Mouse (Mus musculus) stomach, embryonic 15.5 days (tissue): ENCODE results near the gene Apobr. TPM values are rescaled to one million over a fixed set of nuclear protein-coding genes. Genes with fewer than 3 reads are reported as not detected.

ENCODE experiments used
- ATAC-seq: fragments of 200-750 bp; cut with Nextera tagmentation; 2 replicates; pipeline ENCODE4 v1.8.0; 2017; ENCODE audit warnings: low read depth, moderate number of reproducible peaks, moderate TSS enrichment; ENCODE audit not compliant: insufficient read depth, low FRiP score
- H3K27ac ChIP-seq: fragments of 300-500 bp; sonication (generic); 2 replicates; pipeline ENCODE4 v1.5.1; 2015; ENCODE audit warnings: mild to moderate bottlenecking, inconsistent platforms
- H3K27me3 ChIP-seq: fragments of 300-500 bp; sonication (generic); replicated peaks from 2 replicates; pipeline ENCODE4 v1.6.1; 2015; ENCODE audit warnings: inconsistent platforms
- H3K36me3 ChIP-seq: fragments of 300-500 bp; sonication (generic); 2 replicates; pipeline ENCODE4 v1.6.1; 2015; ENCODE audit warnings: inconsistent platforms
- H3K4me1 ChIP-seq: fragments of 300-500 bp; sonication (generic); 2 replicates; pipeline ENCODE4 v1.6.1; 2015; ENCODE audit warnings: inconsistent platforms
- H3K4me2 ChIP-seq: fragments of 300-500 bp; sonication (generic); 2 replicates; pipeline ENCODE4 v1.6.1; 2015; ENCODE audit warnings: mild to moderate bottlenecking, inconsistent platforms
- H3K4me3 ChIP-seq: fragments of 300-500 bp; sonication (generic); replicated peaks from 2 replicates; pipeline ENCODE4 v1.5.1; 2015; ENCODE audit warnings: inconsistent platforms
- H3K9ac ChIP-seq: fragments of 300-500 bp; sonication (generic); 2 replicates; pipeline ENCODE4 v1.6.1; 2015; ENCODE audit warnings: inconsistent platforms
- H3K9me3 ChIP-seq: fragments of 300-500 bp; sonication (generic); 2 replicates; pipeline ENCODE4 v1.6.1; 2016; ENCODE audit warnings: inconsistent platforms
- WGBS: fragments of 180-500 bp; shearing (Covaris S2); methylation state at CpG from one replicate; pipeline ENCODE4 v1.1.7; 2015; 5-methylcytosine and 5-hydroxymethylcytosine counted together
- polyA plus RNA-seq: library from polyadenylated mRNA; unstranded; fragments of >200 nt; fragmentation: Nextera tagmentation; extraction: Ambion mirVana; gene quantifications from 2 replicates; pipeline ENCODE4 v1.2.1, GENCODE M21; 2015

The Apobr gene
- polyA plus RNA-seq, 1 experiment from 2014 or later, result 1.3 TPM

- H3K4me2 ChIP-seq, result no peak overlapping the region
- H3K27me3 ChIP-seq, result no peaks in the 10 kb centered on the region
- no peaks in the 10 kb centered on the region for H3K9me3 ChIP-seq
- H3K36me3 ChIP-seq, result peaks cover 6% of the 10 kb centered on the region; the same call in 1 of the 2 replicates
- ATAC-seq, result no peak
- no peak overlapping the region for H3K4me3 ChIP-seq
- H3K9ac ChIP-seq, result no peak overlapping the region
- no peak overlapping the region for H3K27ac ChIP-seq
- 44% methylated on average over 8 of the region's 8 CpGs for WGBS
- peaks cover 7% of the 10 kb centered on the region; the same call in 1 of the 2 replicates for H3K4me1 ChIP-seq
Measured at GRCm38 (mm10) chr7:126579172-126579571, 5.6 kb upstream of the Apobr start.

- Histone ChIP-seq H3K4me1 (peaks cover 7% of the 10 kb centered on the region; the same call in 1 of the 2 replicates), H3K4me3 (no peak overlapping the region), H3K36me3 (no peaks in the 10 kb centered on the region), H3K4me2 (peak overlapping the region; percentile 4; the same call in 1 of the 2 replicates), H3K9ac (no peak overlapping the region), H3K9me3 (no peaks in the 10 kb centered on the region), H3K27ac (peak overlapping the region; percentile 6; the same call in 1 of the 2 replicates), H3K27me3 (no peaks in the 10 kb centered on the region)
- ATAC-seq, result no peak
- WGBS, result 73% methylated on average over 6 of the region's 6 CpGs
Measured at GRCm38 (mm10) chr7:126581661-126582060, 3.1 kb upstream of the Apobr start.

GRCm38 (mm10) chr7:126582759-126583158 lies 2.0 kb upstream of the Apobr start:
- Histone ChIP-seq H3K9me3 (no peaks in the 10 kb centered on the region), H3K4me3 (peak overlapping the region; percentile 57), H3K27me3 (no peaks in the 10 kb centered on the region), H3K4me1 (peaks cover 7% of the 10 kb centered on the region; the same call in 1 of the 2 replicates), H3K36me3 (no peaks in the 10 kb centered on the region), H3K4me2 (peak overlapping the region; percentile 80), H3K27ac (peak overlapping the region; percentile 80), H3K9ac (0 out of 2 replicates have a peak overlapping the region, but pooled peaks have one; percentile 37)
- 1% methylated on average over 20 of the region's 20 CpGs for WGBS
- ATAC-seq, result peak; percentile 59; the same call in 1 of the 2 replicates

- H3K9ac ChIP-seq, result peak overlapping the region; percentile 20; the same call in 1 of the 2 replicates
- peaks cover 7% of the 10 kb centered on the region; the same call in 1 of the 2 replicates for H3K4me1 ChIP-seq
- under 1% methylated on average over 22 of the region's 22 CpGs for WGBS
- H3K36me3 ChIP-seq, result no peaks in the 10 kb centered on the region
- H3K4me3 ChIP-seq, result peak overlapping the region; percentile 57
- peak; percentile 79 for ATAC-seq
- peak overlapping the region; percentile 80 for H3K27ac ChIP-seq
- peak overlapping the region; percentile 80 for H3K4me2 ChIP-seq
- H3K9me3 ChIP-seq, result no peaks in the 10 kb centered on the region
- H3K27me3 ChIP-seq, result no peaks in the 10 kb centered on the region
Measured at GRCm38 (mm10) chr7:126583251-126583709, 1.5 kb upstream of the Apobr start.

- no peak for ATAC-seq
- Histone ChIP-seq H3K4me2 (peak overlapping the region; percentile 80), H3K27me3 (no peaks in the 10 kb centered on the region), H3K4me1 (peaks cover 7% of the 10 kb centered on the region; the same call in 1 of the 2 replicates), H3K4me3 (peak overlapping the region; percentile 57), H3K9ac (no peak overlapping the region), H3K27ac (peak overlapping the region; percentile 80), H3K9me3 (no peaks in the 10 kb centered on the region), H3K36me3 (no peaks in the 10 kb centered on the region)
- WGBS, result 46% methylated on average over 6 of the region's 6 CpGs
Measured at GRCm38 (mm10) chr7:126583761-126584160, 981 bp upstream of the Apobr start.

- Histone ChIP-seq H3K9me3 (no peaks in the 10 kb centered on the region), H3K4me2 (no peak within 1 kb of the TSS), H3K4me3 (no peak within 1 kb of the TSS), H3K36me3 (no peaks in the 10 kb centered on the region), H3K4me1 (peaks cover 7% of the 10 kb centered on the region; the same call in 1 of the 2 replicates), H3K27me3 (no peaks in the 10 kb centered on the region), H3K9ac (no peak within 1 kb of the TSS), H3K27ac (0 out of 2 replicates have a peak within 1 kb of the TSS, but pooled peaks have one; percentile 5)
- WGBS, result 64% methylated on average over 6 of the region's 6 CpGs
- ATAC-seq, result no peak
Measured at GRCm38 (mm10) chr7:126585717-126586116, 975 bp downstream of the Apobr start, which contains the start of gene Cln3. TSS of gene Cln3 (minus strand) at chr7:126585817.

GRCm38 (mm10) chr7:126586839-126587238 lies 2.1 kb downstream of the Apobr start:
- Histone ChIP-seq H3K27ac (no peak overlapping the region), H3K9me3 (no peaks in the 10 kb centered on the region), H3K4me2 (no peak overlapping the region), H3K4me3 (no peak overlapping the region), H3K4me1 (peaks cover 7% of the 10 kb centered on the region; the same call in 1 of the 2 replicates), H3K27me3 (no peaks in the 10 kb centered on the region), H3K36me3 (no peaks in the 10 kb centered on the region), H3K9ac (no peak overlapping the region)
- ATAC-seq, result no peak
- 39% methylated on average over 8 of the region's 8 CpGs for WGBS

GRCm38 (mm10) chr7:126587779-126588178 lies 3.0 kb downstream of the Apobr start:
- ATAC-seq, result no peak

GRCm38 (mm10) chr7:126594862-126595561 lies 10.3 kb downstream of the Apobr start, which contains the start of gene Il27:
TSS of gene Il27 (minus strand) at chr7:126594941.
- no peaks in the 10 kb centered on the region for H3K36me3 ChIP-seq
- H3K4me1 ChIP-seq, result no peaks in the 10 kb centered on the region
- H3K27me3 ChIP-seq, result no peaks in the 10 kb centered on the region
- no peak; the same call in 1 of the 2 replicates for ATAC-seq
- H3K27ac ChIP-seq, result no peak within 1 kb of the TSS
- H3K9ac ChIP-seq, result no peak within 1 kb of the TSS
- WGBS, result 77% methylated on average over 11 of the region's 11 CpGs
- no peak within 1 kb of the TSS for H3K4me2 ChIP-seq
- no peaks in the 10 kb centered on the region for H3K9me3 ChIP-seq
- no peak within 1 kb of the TSS for H3K4me3 ChIP-seq

More at GRCm38 (mm10) chr7:126587779-126588178, 3.0 kb downstream of the Apobr start:
- Histone ChIP-seq H3K9me3 (no peaks in the 10 kb centered on the region), H3K4me1 (peaks cover 4% of the 10 kb centered on the region; the same call in 1 of the 2 replicates), H3K36me3 (no peaks in the 10 kb centered on the region), H3K4me2 (peak overlapping the region; percentile 35), H3K27ac (no peak overlapping the region), H3K9ac (no peak overlapping the region), H3K27me3 (no peaks in the 10 kb centered on the region), H3K4me3 (no peak overlapping the region)
- 5% methylated on average over 16 of the region's 16 CpGs for WGBS

- H3K36me3 ChIP-seq, result no peaks in the 10 kb centered on the region
- WGBS, result 82% methylated on average over 5 of the region's 5 CpGs
- no peaks in the 10 kb centered on the region for H3K4me1 ChIP-seq
Measured at GRCm38 (mm10) chr7:126595890-126596289, 11.1 kb downstream of the Apobr start.

GRCm38 (mm10) chr7:126596414-126596813 lies 11.7 kb downstream of the Apobr start:
- Histone ChIP-seq H3K27ac (no peak overlapping the region), H3K9ac (no peak overlapping the region), H3K4me3 (no peak overlapping the region), H3K27me3 (no peaks in the 10 kb centered on the region), H3K4me2 (no peak overlapping the region), H3K9me3 (no peaks in the 10 kb centered on the region), H3K36me3 (no peaks in the 10 kb centered on the region), H3K4me1 (no peaks in the 10 kb centered on the region)
- WGBS, result 48% methylated on average over 6 of the region's 6 CpGs
- no peak for ATAC-seq

More at GRCm38 (mm10) chr7:126595890-126596289, 11.1 kb downstream of the Apobr start:
- H3K9me3 ChIP-seq, result no peaks in the 10 kb centered on the region
- no peaks in the 10 kb centered on the region for H3K27me3 ChIP-seq
- H3K4me3 ChIP-seq, result no peak overlapping the region
- no peak overlapping the region for H3K9ac ChIP-seq
- no peak for ATAC-seq
- H3K27ac ChIP-seq, result no peak overlapping the region
- H3K4me2 ChIP-seq, result no peak overlapping the region

GRCm38 (mm10) chr7:126598919-126599318 lies 14.2 kb downstream of the Apobr start:
- no peak overlapping the region for H3K4me2 ChIP-seq
- no peak overlapping the region for H3K4me3 ChIP-seq
- no peak overlapping the region for H3K9ac ChIP-seq
- H3K4me1 ChIP-seq, result no peaks in the 10 kb centered on the region
- no peaks in the 10 kb centered on the region for H3K36me3 ChIP-seq
- H3K27ac ChIP-seq, result no peak overlapping the region
- ATAC-seq, result no peak
- 73% methylated on average over 6 of the region's 6 CpGs for WGBS
- no peaks in the 10 kb centered on the region for H3K27me3 ChIP-seq
- no peaks in the 10 kb centered on the region for H3K9me3 ChIP-seq
